ENCODE assay signal across 8 mouse cellular contexts in the genomic region with DNA sequence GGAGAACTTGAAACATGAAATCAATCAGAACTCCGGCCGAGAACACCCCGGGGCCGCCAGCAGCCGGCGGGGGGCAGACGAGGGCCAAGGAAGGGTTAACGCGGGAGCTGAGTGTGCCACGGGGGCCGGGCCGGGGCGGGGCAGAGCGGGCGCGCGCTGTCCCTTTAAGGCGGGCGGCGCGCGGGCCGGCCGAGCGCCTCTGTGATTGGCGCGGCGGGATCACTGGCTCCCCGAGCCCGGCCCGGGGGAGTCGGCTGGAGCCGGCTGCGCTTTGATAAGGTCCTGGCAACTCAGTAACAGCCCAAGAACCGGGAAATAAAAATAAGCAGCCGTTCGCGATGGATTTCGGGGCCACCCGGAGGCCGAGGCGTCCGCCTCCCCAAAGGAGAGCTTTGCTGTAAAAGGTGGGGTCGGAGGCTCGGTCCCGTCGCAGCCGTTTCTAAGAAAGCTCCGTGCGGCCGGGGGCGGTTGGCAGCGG. TPM values are rescaled to one million over a fixed set of nuclear protein-coding genes. Genes with fewer than 3 reads are reported as not detected.
DNase-seq lines count a peak whose midpoint lies in the region; ATAC-seq lines count a peak whose summit lies in the region.

A gene (plus strand): TSS at position 192 of the 478 bp plus-strand sequence.

- peaks cover 44% of the 10 kb centered on the region for H3K4me1 ChIP-seq in hindbrain, embryonic 14.5 days (replicated peaks; ENCODE audit: control insufficient read depth, insufficient read depth, low read length)

- H3K9me3 ChIP-seq in hindbrain, embryonic 14.5 days (ENCODE audit: control insufficient read depth, low read length): no peaks in the 10 kb centered on the region

- H3K27me3 ChIP-seq in hindbrain, embryonic 14.5 days (ENCODE audit: control insufficient read depth, insufficient read depth, low read length): no peaks in the 10 kb centered on the region

- H3K27ac ChIP-seq in hindbrain, embryonic 14.5 days: peak within 1 kb of the TSS; percentile 99

- H3K4me2 ChIP-seq in hindbrain, embryonic 14.5 days (replicated peaks): peak within 1 kb of the TSS; percentile 68

- ATAC-seq in hindbrain, embryonic 14.5 days (ENCODE audit: low FRiP score): peak; percentile 89

- H3K9ac ChIP-seq in hindbrain, embryonic 14.5 days: peak within 1 kb of the TSS; percentile 90

- H3K36me3 ChIP-seq in hindbrain, embryonic 14.5 days (replicated peaks; ENCODE audit: control insufficient read depth, insufficient read depth): no peaks in the 10 kb centered on the region

- under 1% methylated on average over 53 of the region's 53 CpGs for WGBS in hindbrain, embryonic 14.5 days

- H3K4me3 ChIP-seq in hindbrain, embryonic 14.5 days (replicated peaks; ENCODE audit: low read length): peak within 1 kb of the TSS; percentile 92

- DNase-seq in T-cell, adult 2 months (ENCODE audit: low spot score): peak; percentile 93
- peak; percentile 90 to 94 for DNase-seq in cerebellum, postnatal 25 days
- DNase-seq in gastrocnemius, adult 18-20 months (ENCODE audit: low spot score): peak; percentile 90
- peak; percentile 87 for DNase-seq in hindbrain, embryonic 14.5 days (ENCODE audit: low spot score)
- peak; percentile 82 for DNase-seq in left cerebral cortex, adult 11 months (ENCODE audit: low spot score)
- peak; percentile 93 for DNase-seq in lung, postnatal 25 days (ENCODE audit: low spot score)
- DNase-seq in retina, postnatal 7 days (ENCODE audit: low read depth, low spot score): peak; percentile 83
- DNase-seq in thymus, postnatal 4 days: peak; percentile 94

RNA-seq across cellular contexts. Expression of the gene that starts here (rescaled TPM):
- total RNA-seq in gastrocnemius, adult 18-20 months (2021): 1 to 10 TPM; 5.4 to 9.6 TPM
- 9.0 and 11.7 TPM in 2 replicates for polyA plus RNA-seq in hindbrain, embryonic 14.5 days (2014; fragmentation: Nextera tagmentation; extraction: Ambion mirVana)

Comparison
In these comparisons a context has a peak if more than half of its experiments do, and no peak if none do; other contexts are left out.
1. Peak in every context shown above with its lines: DNase-seq, ATAC-seq, H3K4me3 ChIP-seq and H3K27ac ChIP-seq.